Mouse (Mus musculus) forebrain, embryonic 10.5 days (tissue): ENCODE data around the gene Tsga10ip. TPM values are rescaled to one million over a fixed set of nuclear protein-coding genes. Genes with fewer than 3 reads are reported as not detected.
"Not testable (repeated sequence)": the region's sequence is repeated elsewhere in the genome, so short reads cannot be mapped to it uniquely, and the experiment has no call there.

ENCODE experiments used
- DNase-seq: peaks from one replicate; pipeline ENCODE4 v3.0.0-alpha.2; 2017; ENCODE audit warnings: low spot score; ENCODE audit errors: extremely low spot score
- H3K27ac ChIP-seq: fragments of 300-500 bp; sonication (generic); 2 replicates; pipeline ENCODE4 v1.5.1; 2016; ENCODE audit warnings: mild to moderate bottlenecking
- H3K27me3 ChIP-seq: fragments of 300-500 bp; sonication (generic); 2 replicates; pipeline ENCODE4 v1.6.1; 2016; ENCODE audit warnings: mild to moderate bottlenecking; ENCODE audit not compliant: poor library complexity, severe bottlenecking
- H3K36me3 ChIP-seq: fragments of 300-500 bp; sonication (generic); replicated peaks from 2 replicates; pipeline ENCODE4 v1.6.1; 2016; ENCODE audit warnings: mild to moderate bottlenecking, moderate library complexity
- H3K4me1 ChIP-seq: fragments of 300-500 bp; sonication (generic); 2 replicates; pipeline ENCODE4 v1.6.1; 2016
- H3K4me3 ChIP-seq: fragments of 300-500 bp; sonication (generic); 2 replicates; pipeline ENCODE4 v1.5.1; 2016; ENCODE audit warnings: mild to moderate bottlenecking, moderate library complexity
- H3K9me3 ChIP-seq: fragments of 300-500 bp; sonication (generic); 2 replicates; pipeline ENCODE4 v1.6.1; 2016; ENCODE audit warnings: mild to moderate bottlenecking, moderate library complexity
- WGBS: fragments of 180-500 bp; shearing (Covaris S2); methylation state at CpG from one replicate; pipeline ENCODE4 v1.1.7; 2016; 5-methylcytosine and 5-hydroxymethylcytosine counted together
- polyA plus RNA-seq: library from polyadenylated mRNA; unstranded; fragments of >200 nt; fragmentation: Nextera tagmentation; extraction: Ambion mirVana; gene quantifications from 2 replicates; pipeline ENCODE4 v1.2.1, GENCODE M21; 2016

Gene Tsga10ip
- polyA plus RNA-seq, 1 experiment from 2014 or later = not detected

- H3K36me3 ChIP-seq = peaks cover 65% of the 10 kb centered on the region
- no peak overlapping the region for H3K27ac ChIP-seq
- H3K9me3 ChIP-seq = no peaks in the 10 kb centered on the region
- H3K27me3 ChIP-seq = no peaks in the 10 kb centered on the region
- H3K4me3 ChIP-seq = no peak overlapping the region
- DNase-seq = no peak
- H3K4me1 ChIP-seq = peaks cover 40% of the 10 kb centered on the region
- 93% methylated on average over 5 of the region's 5 CpGs for WGBS
These were observed 19.5 kb upstream of the Tsga10ip start for GRCm38 (mm10) chr19:5421784-5422183.

GRCm38 (mm10) chr19:5420579-5420978, 18.3 kb upstream of the Tsga10ip start:
- 94% methylated on average over 6 of the region's 6 CpGs for WGBS
- no peaks in the 10 kb centered on the region for H3K27me3 ChIP-seq
- peaks cover 55% of the 10 kb centered on the region for H3K36me3 ChIP-seq
- H3K27ac ChIP-seq = no peak overlapping the region
- no peak for DNase-seq
- peaks cover 28% of the 10 kb centered on the region for H3K4me1 ChIP-seq
- H3K9me3 ChIP-seq = no peaks in the 10 kb centered on the region
- H3K4me3 ChIP-seq = no peak overlapping the region

GRCm38 (mm10) chr19:5419630-5420029, 17.3 kb upstream of the Tsga10ip start:
- peaks cover 24% of the 10 kb centered on the region for H3K4me1 ChIP-seq
- WGBS = 89% methylated on average over 9 of the region's 9 CpGs
- H3K4me3 ChIP-seq = no peak overlapping the region
- H3K9me3 ChIP-seq = no peaks in the 10 kb centered on the region
- H3K27me3 ChIP-seq = no peaks in the 10 kb centered on the region
- no peak overlapping the region for H3K27ac ChIP-seq
- peaks cover 55% of the 10 kb centered on the region for H3K36me3 ChIP-seq
- DNase-seq = no peak

- no peaks in the 10 kb centered on the region for H3K27me3 ChIP-seq
- WGBS = 96% methylated on average over 8 of the region's 8 CpGs
- no peak overlapping the region for H3K4me3 ChIP-seq
- H3K9me3 ChIP-seq = no peaks in the 10 kb centered on the region
- no peak for DNase-seq
- H3K36me3 ChIP-seq = peaks cover 55% of the 10 kb centered on the region
- H3K27ac ChIP-seq = no peak overlapping the region
- H3K4me1 ChIP-seq = peaks cover 20% of the 10 kb centered on the region
These were observed 16.6 kb upstream of the Tsga10ip start for GRCm38 (mm10) chr19:5418750-5419466.

DNA sequence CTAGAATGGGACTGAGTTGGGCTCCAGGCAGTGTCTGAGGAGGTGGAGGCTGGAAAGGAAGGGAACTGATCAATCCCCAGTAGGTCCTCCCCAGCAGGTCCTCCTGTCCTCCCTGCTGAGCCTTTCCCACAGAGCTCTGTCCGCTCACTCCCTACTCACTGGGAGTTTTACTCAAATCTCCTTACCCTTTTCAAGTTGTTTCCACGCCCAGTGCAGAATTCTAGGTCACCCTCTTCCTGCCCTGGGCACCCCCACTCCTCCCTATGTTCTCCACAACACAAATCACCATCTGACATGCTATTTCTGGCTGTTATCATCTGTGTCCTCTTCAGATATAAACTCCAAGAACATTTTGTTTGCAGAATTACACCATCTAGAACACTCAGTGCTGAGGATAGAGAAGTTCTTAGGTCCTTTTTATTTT, 12.2 kb upstream of the Tsga10ip start:
- Histone ChIP-seq H3K27me3 (no peaks in the 10 kb centered on the region), H3K27ac (no peak overlapping the region), H3K9me3 (no peaks in the 10 kb centered on the region), H3K4me1 (peaks cover 3% of the 10 kb centered on the region; the same call in 1 of the 2 replicates), H3K4me3 (no peak overlapping the region), H3K36me3 (peaks cover 15% of the 10 kb centered on the region)
- no peak for DNase-seq
- 71% methylated on average over 2 of the region's 2 CpGs for WGBS

GRCm38 (mm10) chr19:5413840-5414239, 11.5 kb upstream of the Tsga10ip start:
- 82% methylated on average over 4 of the region's 4 CpGs for WGBS
- Histone ChIP-seq H3K27me3 (no peaks in the 10 kb centered on the region), H3K9me3 (no peaks in the 10 kb centered on the region), H3K4me1 (peaks cover 3% of the 10 kb centered on the region; the same call in 1 of the 2 replicates), H3K36me3 (peaks cover 13% of the 10 kb centered on the region), H3K4me3 (peak overlapping the region; percentile 12; the same call in 1 of the 2 replicates), H3K27ac (no peak overlapping the region)
- DNase-seq = no peak

- Histone ChIP-seq H3K27ac (no peak overlapping the region), H3K9me3 (no peaks in the 10 kb centered on the region), H3K27me3 (no peaks in the 10 kb centered on the region), H3K4me3 (no peak overlapping the region), H3K36me3 (no peaks in the 10 kb centered on the region; the same call in 1 of the 2 replicates), H3K4me1 (peaks cover 15% of the 10 kb centered on the region)
- WGBS = 78% methylated on average over 5 of the region's 5 CpGs
- DNase-seq = no peak
These were observed 9.6 kb upstream of the Tsga10ip start for GRCm38 (mm10) chr19:5411961-5412360.

GRCm38 (mm10) chr19:5410641-5411040, 8.3 kb upstream of the Tsga10ip start:
- H3K36me3 ChIP-seq = no peaks in the 10 kb centered on the region
- no peak for DNase-seq
- no peak overlapping the region for H3K4me3 ChIP-seq
- no peaks in the 10 kb centered on the region for H3K27me3 ChIP-seq
- WGBS = 83% methylated on average over 5 of the region's 5 CpGs
- H3K27ac ChIP-seq = no peak overlapping the region
- H3K4me1 ChIP-seq = peaks cover 20% of the 10 kb centered on the region
- no peaks in the 10 kb centered on the region for H3K9me3 ChIP-seq

DNA sequence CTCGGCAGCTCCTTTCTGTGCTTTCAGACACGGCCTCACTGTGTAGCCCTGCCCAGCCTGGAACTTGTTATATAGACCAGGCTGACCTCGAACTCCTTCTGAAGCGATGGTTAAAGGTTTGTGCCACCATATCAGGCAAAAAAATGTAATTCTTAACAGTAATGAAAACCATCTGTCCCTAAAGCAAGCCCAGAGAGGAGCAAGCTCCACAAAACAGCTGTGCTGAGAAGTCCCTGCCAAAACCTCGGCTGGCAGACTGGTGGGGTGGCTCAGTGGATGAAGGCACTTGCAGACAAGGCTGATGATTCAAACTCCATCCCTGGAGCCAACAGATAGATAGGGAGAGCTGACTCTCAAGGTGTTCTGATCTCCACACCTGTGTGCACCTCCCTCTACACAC, 6.7 kb upstream of the Tsga10ip start:
- no peaks in the 10 kb centered on the region for H3K36me3 ChIP-seq
- H3K27ac ChIP-seq = no peak overlapping the region
- 74% methylated on average over 5 of the region's 5 CpGs for WGBS
- no peaks in the 10 kb centered on the region for H3K27me3 ChIP-seq
- no peaks in the 10 kb centered on the region for H3K9me3 ChIP-seq
- peaks cover 21% of the 10 kb centered on the region for H3K4me1 ChIP-seq
- no peak overlapping the region for H3K4me3 ChIP-seq
- no peak for DNase-seq

DNA sequence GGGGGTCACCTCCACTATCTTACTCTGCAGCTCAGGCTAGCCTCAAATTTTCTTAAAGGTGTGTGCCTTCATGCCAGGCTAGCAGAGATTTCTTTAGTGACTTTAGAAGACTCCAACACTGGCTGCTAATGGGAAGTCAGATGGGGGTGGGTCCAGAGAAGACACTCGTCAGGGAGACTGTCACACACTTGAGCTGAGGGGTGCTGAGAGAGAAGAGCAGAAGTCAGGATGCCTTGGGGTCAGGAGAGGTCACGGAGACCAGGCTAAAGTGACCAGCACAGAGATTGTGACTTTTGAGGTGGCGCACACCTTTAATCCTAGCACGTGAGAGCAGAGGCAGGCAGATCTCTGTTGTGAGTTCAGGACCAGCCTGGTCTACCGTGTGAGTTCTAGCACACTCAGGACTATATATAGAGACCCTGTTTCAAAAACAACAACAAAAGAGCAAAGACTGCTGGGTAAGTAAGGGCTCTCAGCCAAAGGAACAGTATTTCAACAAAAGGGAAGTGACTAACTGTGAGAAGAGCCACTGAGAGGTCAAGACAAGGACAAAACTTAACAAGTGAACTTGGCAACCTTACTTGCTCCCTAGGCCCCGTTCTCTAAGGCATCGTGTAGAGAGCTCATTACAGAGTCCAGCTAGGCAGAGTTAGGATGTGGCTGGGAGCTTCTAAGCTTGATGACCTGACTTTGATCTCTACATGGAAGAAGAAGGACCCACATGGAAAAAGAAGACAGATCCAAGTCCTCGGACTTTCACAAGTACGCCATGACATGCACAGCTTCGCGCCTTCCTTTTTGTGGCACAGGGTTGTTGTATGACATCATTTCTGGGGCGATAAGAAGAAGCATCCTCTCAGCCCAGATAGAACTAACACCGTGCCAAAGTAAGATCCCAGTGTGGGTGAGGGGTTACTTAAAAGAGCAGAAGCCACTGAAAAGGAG, 6.0 kb upstream of the Tsga10ip start:
- DNase-seq = no peak
- no peaks in the 10 kb centered on the region for H3K36me3 ChIP-seq
- peak overlapping the region; percentile 60; the same call in 1 of the 2 replicates for H3K4me3 ChIP-seq
- no peaks in the 10 kb centered on the region for H3K27me3 ChIP-seq
- peaks cover 21% of the 10 kb centered on the region for H3K4me1 ChIP-seq
- no peaks in the 10 kb centered on the region for H3K9me3 ChIP-seq
- WGBS = 93% methylated on average over 13 of the region's 13 CpGs
- H3K27ac ChIP-seq = no peak overlapping the region

GRCm38 (mm10) chr19:5407133-5407532, 4.8 kb upstream of the Tsga10ip start:
- 16% methylated on average over 7 of the region's 7 CpGs for whole genome bisulfite sequencing
- peak; percentile 53 for DNase-seq
- Histone ChIP-seq H3K9me3 (no peaks in the 10 kb centered on the region), H3K27ac (peak overlapping the region; percentile 89), H3K36me3 (no peaks in the 10 kb centered on the region), H3K27me3 (no peaks in the 10 kb centered on the region), H3K4me1 (peaks cover 21% of the 10 kb centered on the region), H3K4me3 (peak overlapping the region; percentile 60)

DNA sequence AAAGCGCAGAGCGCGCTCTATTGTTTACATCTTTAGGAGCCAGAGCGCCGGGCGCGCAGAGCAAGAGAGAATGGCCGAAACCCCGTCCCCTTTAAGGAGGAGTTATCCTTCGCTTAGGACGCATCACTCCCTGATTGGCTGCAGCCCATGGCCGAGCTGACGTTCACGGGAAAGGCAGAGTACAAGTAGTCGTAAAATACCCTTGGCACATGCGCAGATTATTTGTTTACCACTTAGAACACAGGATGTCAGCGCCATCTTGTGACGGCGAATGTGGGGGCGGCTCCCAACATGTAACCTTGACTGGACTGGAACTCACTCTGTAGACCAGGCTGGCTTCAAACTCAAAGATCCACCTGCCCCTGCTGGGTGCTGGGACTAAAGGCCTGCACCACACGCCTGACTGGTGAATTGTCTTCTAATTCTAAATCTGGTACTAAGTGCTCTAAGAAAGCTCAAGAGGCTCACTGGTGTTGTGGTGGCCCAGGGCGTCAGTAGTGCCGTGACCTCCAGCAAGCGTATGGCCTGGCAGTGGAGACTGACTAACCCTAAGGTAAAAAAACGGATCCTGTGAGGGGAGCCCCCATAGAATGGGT, 4.3 kb upstream of the Tsga10ip start:
- DNase-seq = peak; percentile 54
- Histone ChIP-seq H3K27ac (peak overlapping the region; percentile 89), H3K4me1 (peaks cover 18% of the 10 kb centered on the region), H3K4me3 (peak overlapping the region; percentile 60)
- WGBS = 13% methylated on average over 24 of the region's 25 CpGs
- not testable (repeated sequence) for H3K36me3 ChIP-seq, H3K27me3 ChIP-seq, H3K9me3 ChIP-seq
